Mouse (Mus musculus) olfactory bulb, adult 2 months (tissue): ENCODE measurements around the gene Dchs1.

Experiments
- CTCF ChIP-seq: fragments of 200-500 bp; IDR thresholded peaks from 2 replicates; pipeline ENCODE4 v1.5.1; 2012; ENCODE audit warnings: low read depth, mild to moderate bottlenecking, low read length, moderate library complexity; ENCODE audit not compliant: insufficient read depth
- POLR2A ChIP-seq: fragments of 200-500 bp; IDR thresholded peaks from 2 replicates; pipeline ENCODE4 v1.6.1; 2012; ENCODE audit warnings: mild to moderate bottlenecking, low read depth, low read length, moderate library complexity; ENCODE audit not compliant: insufficient read depth

GRCm38 (mm10) chr7:105734826-105735225 lies 52.6 kb downstream of the Dchs1 start:
- TF ChIP-seq POLR2A, result no peak
- TF ChIP-seq CTCF, result no peak
